Mouse (Mus musculus) activated CD4-positive, CD25-positive, alpha-beta regulatory T cell, adult 4 months (primary cell): ENCODE data around the gene Cox7c. TPM values are rescaled to one million over a fixed set of nuclear protein-coding genes. Genes with fewer than 3 reads are reported as not detected.
"Not testable (repeated sequence)": the region's sequence is repeated elsewhere in the genome, so short reads cannot be mapped to it uniquely, and the experiment has no call there.

ENCODE experiments used
- ATAC-seq: one replicate; pipeline ENCODE4 v1.8.0; 2017
- polyA plus RNA-seq, 2 experiments: library from polyadenylated mRNA; unstranded; fragments of 100-300 nt; shearing (Covaris generic); gene quantifications; one replicate each; pipeline ENCODE4 v1.2.1; 2017

Cox7c gene
- polyA plus RNA-seq: 100 to 1,000 TPM; 390 to 523 TPM

DNA sequence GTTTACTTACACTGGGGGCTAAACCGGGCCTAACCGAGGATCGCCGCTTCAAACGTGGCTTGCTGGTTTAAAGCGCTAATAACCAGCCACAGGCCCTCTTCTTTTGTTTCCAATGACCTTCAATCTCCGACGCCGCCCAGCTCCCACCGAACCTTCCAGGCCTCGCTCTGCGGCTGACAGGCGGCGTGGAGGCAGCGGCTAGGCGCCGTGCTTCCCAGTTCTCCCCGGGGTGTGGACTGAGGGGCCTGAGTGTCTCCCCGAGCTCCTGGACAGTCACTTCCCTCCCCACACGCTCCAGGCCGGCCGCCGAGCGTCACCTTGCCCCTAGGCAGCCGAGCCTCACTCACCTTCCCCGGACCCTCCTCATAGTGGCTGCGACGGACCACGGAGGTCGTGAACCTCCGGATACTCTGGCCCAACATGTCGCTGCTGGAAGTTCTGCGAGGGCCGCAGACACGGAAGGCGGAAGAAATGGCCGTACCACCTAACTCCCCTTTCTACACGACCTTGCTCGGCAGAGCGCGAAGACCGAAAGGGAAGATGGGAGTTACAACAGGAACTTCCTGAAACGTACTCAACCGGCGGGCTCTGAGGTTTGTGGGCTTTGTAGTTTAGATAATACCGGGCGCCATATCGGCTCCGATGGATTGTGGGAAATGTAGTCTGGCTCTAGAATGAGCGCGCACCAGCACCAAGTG lies at the start of gene Cox7c:
Gene Cox7c (minus strand): TSS at position 651 of the 698 bp plus-strand sequence.
- ATAC-seq: peak; percentile 100

DNA sequence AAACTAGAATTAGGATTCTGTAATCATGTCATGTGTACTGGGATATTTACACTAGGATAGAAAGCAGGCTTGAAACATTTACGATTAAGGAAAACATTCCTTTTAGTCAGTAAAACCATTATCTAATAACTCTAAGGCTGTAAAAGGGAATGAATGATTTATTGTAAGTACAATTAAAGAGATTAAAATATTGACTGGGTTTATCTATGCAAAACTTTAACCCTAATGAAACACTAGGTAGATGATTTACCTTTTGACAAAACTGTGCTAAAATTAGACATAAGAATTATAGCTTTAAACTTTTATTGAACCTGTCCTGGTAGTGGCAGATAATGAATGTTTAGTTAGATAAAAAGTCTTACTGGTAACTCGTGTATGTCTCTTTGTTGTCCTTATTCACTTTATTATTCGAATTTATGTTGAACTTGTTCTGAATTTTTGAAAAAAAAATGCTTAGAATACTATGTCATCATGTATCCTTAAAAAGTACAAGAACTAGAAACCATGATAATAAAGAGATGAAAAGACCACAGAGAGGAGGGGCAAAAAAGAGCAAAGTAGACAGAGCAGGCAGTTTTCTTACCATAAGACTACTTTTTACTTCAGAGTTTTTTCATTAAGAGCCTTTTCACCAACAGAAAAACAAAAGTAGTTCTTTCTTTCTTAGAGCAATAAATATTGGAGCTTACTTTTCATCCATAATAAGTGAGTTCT lies 21.5 kb upstream of the Cox7c start:
- ATAC-seq: no peak

DNA sequence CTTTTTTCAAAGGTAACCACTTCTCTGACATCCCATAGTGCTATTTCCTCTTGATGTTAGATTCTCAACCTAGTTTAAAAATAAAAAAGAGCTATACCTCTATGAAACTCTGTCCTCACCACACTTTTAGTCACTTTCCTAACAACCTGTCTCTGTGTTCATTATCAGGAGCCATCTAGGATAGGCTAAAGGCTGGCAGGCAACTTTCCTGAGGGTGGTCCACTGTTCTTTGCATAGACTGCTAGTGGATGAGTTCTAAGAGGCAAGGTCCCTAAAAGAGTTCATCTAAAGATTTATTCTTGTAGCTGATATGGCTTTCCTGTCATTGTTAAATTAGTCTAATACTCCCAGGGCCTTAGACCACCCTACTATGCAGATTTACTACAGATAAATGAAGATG lies 20.8 kb upstream of the Cox7c start:
- ATAC-seq: no peak

DNA sequence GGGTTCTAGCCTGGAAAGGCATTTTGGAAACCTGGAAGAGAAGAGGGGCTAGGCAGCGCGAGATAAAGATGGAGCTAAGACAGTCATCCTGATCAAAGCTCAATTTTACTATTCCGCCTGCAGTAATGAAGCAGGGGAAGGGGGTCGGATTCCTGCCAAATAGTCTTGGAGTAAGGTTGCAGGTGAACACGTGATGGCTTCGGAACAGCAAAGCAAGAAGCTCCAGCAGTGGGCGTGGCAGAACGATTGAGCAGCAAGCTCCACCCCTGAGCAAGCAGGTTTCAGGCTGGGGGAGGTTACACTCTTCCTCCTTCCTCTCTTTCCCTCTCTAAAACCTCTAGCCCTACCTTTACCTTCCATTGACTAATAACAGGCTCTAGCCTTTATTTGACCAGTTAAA lies 7.4 kb upstream of the Cox7c start:
- not testable (repeated sequence) for ATAC-seq

DNA sequence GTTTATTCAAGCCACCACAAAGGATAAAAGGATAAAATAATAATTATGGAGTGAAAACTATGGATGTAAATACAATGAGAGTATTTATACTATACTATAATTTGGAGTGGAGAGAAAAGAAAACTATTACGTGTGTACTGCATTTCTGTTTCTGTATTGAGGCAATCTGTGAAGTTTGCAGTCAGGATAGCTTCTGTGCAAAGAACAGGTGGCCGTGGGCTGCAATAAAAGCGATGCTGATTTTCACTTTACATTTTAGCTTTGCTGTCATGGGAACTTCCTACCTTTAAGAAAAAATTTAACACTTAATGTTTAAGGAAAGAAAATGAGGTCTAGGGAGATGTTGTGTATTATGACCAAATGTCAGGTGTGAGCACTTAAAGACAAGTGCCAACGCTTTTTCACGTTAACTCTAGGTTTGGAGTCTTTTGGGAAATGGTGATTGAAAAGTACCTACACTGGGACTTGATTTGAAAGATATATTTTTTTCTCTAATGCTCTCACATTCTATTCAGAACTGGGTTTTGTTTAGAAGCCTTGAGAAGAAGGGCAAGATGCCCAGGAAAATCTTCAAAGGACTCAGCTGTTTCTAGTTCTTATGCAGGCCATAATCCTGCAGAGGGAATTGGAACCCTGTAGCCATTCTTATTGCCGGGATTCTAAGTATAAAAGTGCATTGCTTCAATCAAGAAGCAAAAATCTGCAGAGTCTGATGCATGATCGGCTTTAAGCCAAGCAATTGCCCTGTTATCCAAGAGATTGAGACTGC lies 41.6 kb downstream of the Cox7c start:
- ATAC-seq: no peak
